Mouse (Mus musculus) CD4-positive helper T cell, adult 2 months (primary cell): ENCODE results near the gene Col13a1.

Experiments used
- DNase-seq: peaks from one replicate; pipeline ENCODE4 v3.0.0-alpha.2; 2012; ENCODE audit warnings: low read depth, missing footprints, low spot score

Gene Col13a1

GRCm38 (mm10) chr10:61906226-61906625 lies 72.7 kb downstream of the Col13a1 start:
- DNase-seq, result peak; percentile 22

GRCm38 (mm10) chr10:61905308-61905707 lies 73.6 kb downstream of the Col13a1 start:
- DNase-seq, result no peak

- no peak for DNase-seq
These were observed 80.8 kb downstream of the Col13a1 start for GRCm38 (mm10) chr10:61898116-61898515.

DNA sequence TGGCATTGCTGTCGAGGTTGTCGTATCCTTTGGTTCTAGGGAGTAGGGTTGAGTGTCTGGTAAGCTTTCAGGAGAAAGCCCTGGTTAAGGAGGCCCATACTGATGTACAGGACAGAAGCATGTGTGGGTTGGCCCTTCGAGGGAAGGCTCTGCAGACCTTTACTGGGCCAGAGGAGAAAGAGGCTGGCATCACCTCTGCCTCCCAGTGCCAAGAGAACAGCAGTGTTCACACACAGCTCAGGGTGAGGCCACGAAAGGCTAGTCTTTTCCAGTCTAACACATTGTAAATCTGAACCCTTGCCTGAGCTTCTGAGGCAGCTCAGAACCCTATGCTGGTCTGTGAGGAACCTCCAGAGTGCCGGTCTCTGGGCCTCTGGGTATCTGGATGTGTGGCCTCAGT lies 84.3 kb downstream of the Col13a1 start:
- no peak for DNase-seq

GRCm38 (mm10) chr10:61891138-61891537 lies 87.8 kb downstream of the Col13a1 start:
- DNase-seq, result no peak

DNA sequence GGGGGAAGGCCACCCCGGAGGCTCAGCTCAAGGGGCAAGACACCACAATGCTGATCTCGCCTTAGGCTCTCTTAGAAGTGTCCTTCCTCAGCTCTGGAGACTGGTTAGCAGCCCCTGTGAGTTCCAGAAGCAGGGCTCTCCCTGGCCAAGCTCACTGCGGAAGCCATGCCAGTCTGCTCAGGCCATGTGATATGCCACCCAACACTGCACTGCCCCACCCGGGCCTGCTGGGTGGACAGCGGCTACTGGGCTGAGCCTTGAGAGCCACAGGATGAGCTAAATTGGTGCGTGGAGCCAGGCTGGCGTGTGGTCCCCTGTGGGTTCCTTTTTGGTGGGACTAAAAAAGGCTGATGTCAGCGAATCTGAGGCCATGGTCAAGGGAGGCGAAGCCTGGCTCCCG lies 88.6 kb downstream of the Col13a1 start:
- DNase-seq, result no peak

DNA sequence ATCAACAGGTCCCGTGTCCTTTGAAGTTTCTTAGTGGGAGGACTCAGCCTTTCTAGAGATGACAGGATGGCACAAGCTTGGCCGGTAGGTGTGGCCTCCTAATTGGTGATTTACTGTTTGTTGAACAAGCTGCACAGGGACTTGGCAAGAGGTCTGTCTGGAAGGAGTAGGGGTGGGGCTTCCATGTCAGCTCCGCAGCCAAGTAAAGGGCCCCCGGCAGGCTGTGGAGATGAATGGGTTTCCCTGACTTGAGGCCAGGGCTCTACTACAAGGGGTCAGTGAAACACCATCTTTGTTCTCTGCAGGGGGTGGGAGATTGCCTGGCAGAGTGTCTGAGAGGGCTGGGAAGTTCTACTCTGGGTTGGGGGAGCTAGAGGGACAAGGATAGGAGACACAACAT lies 99.5 kb downstream of the Col13a1 start:
- DNase-seq, result no peak

GRCm38 (mm10) chr10:61877787-61878186 lies 101.1 kb downstream of the Col13a1 start:
- peak; percentile 11 for DNase-seq

- DNase-seq, result no peak
These were observed 109.1 kb downstream of the Col13a1 start for GRCm38 (mm10) chr10:61869796-61870195.

- DNase-seq, result no peak
These were observed 112.8 kb downstream of the Col13a1 start for GRCm38 (mm10) chr10:61866045-61866580.

DNA sequence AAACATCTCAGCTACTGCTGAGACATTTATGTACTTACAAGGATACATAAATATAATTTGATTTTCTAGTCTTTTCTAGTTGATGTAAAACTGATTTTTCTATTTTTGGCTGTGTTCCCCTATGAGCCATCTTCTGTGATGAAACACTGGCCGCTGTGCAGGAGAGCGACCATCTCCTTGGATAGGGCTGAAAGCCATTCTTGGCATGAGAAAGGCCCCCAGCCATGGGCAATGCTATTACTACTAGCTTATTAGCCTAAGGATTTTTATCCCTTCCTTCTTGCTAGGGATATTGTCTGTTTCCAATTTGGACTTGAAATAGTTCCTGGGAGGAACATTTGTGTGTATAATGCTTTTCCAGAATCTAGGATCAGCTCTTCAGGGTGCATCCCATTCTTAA lies 119.5 kb downstream of the Col13a1 start:
- DNase-seq, result no peak

GRCm38 (mm10) chr10:61855139-61855675 lies 123.7 kb downstream of the Col13a1 start:
- DNase-seq, result no peak

DNA sequence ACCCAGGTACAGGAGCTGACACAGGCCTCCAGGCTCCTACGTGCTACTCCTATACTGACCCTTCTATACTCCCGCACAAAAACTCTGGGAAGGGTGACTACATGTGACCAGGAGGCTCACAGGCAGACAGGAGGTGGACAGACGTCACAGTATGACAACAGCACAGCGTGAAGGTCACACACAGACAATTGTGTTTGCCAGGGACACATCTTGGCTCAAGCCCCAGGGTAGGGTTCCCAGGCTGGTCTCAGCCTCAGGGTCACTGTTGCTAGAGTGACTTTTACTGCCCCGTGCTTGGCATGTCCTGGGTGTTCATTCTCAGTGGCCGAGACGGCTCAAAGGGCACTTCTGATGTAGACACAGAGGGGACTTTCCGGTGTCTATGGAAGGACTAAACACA lies 126.1 kb downstream of the Col13a1 start:
- no peak for DNase-seq

GRCm38 (mm10) chr10:61848553-61848952 lies 130.4 kb downstream of the Col13a1 start:
- DNase-seq, result no peak

GRCm38 (mm10) chr10:61845476-61845875 lies 133.4 kb downstream of the Col13a1 start:
- DNase-seq, result no peak

GRCm38 (mm10) chr10:61844475-61844874 lies 134.4 kb downstream of the Col13a1 start:
- no peak for DNase-seq

DNA sequence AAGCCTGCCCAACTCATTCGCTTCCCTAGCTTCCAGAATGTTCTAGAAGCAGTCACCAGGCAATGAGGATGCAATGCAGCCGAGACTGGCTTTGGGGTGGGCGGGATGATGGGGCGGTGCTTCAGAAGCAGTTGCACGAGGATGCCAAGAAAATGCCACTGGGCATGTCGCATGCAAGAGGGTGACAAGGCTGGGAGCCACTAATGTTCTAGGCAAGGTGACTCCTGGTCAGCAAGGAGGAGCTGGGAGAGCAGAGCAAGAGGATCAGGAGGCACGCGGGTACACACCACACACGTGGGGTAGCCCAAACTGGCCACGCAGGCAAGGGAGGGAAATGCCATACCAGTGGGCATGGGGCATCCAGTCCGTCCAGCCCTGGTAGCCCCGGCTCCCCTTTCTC lies 136.6 kb downstream of the Col13a1 start:
- no peak for DNase-seq

- no peak for DNase-seq
These were observed 139.6 kb downstream of the Col13a1 start for GRCm38 (mm10) chr10:61839326-61839725.

- DNase-seq, result peak; percentile 28
These were observed 140.1 kb downstream of the Col13a1 start for GRCm38 (mm10) chr10:61838769-61839168.

DNA sequence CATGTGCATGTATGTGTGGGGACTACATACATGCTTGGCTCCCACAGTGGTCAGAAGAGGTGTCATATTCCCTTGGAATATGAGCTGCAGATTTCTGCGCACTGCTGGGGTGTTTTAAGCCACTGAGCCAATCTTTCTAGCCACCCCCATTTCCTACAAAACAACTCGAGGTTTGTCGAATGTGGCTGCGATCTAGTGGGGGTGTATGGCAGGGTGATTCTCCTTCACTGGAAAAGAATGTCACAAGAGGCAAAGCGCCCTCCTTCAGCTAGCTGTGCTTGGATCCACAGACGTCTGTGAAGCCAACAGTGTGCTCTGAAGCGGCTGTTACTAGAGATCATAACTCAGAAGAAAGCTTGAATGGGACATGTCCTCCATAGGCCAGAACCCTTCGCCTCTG lies 141.6 kb downstream of the Col13a1 start:
- no peak for DNase-seq

DNA sequence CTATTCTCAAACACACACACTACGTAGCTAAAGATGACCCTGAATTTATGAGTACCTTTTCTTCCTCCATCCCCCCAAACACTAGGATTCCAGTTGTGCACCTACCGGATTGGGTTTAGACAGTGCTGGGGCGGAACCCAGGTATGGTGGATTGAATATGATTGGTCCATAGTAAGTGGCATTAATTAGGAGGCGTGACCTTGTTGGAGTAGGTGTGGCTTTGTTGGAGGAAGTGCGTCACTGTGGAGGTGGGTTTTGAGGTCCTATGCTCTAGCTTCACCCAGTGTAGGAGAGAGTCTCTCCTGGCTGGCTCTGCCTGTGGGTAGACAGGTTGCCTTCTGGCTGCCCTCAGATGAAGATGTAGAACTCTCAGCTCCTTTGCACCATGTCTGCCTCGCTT lies 144.6 kb downstream of the Col13a1 start:
- DNase-seq, result no peak

GRCm38 (mm10) chr10:61832713-61833112 lies 146.2 kb downstream of the Col13a1 start:
- DNase-seq, result no peak

DNA sequence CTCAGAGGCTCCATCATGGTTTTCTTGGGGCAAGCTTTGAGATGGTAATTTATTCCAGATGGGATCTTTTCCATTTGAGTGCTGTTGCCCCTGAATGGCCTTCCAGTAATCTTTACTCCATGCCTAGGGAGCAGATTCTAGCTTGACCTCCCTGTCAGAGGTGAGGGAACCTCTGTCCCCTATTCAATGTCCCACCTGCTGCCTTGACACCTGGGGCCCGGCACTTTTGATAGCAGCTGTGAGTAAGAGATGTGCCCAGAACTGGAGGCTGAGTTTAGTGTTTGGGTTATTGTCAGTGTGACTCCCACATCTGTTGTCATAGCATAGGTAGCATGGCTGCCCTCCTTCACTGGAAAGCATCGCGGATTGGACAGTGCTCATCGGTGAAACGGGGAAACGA lies 147.2 kb downstream of the Col13a1 start:
- DNase-seq, result no peak

GRCm38 (mm10) chr10:61831251-61831650 lies 147.7 kb downstream of the Col13a1 start:
- no peak for DNase-seq
